Mouse (Mus musculus) cerebellum, adult 18-20 months (tissue): Measurements from ENCODE around the gene Ascl4.
A peak's percentile ranks its signal among the peaks of the same experiment; 100 is the strongest.

Experiments
- DNase-seq, 2 experiments: peaks; one replicate each; pipeline ENCODE4 v3.0.0; 2021

The Ascl4 gene

GRCm38 (mm10) chr10:85927676-85928445, at the start of gene Ascl4:
Gene Ascl4, plus strand, starts transcription at chr10:85927681.
- DNase-seq, result peak; percentile 29 to 40

GRCm38 (mm10) chr10:85879886-85880486, 47.5 kb upstream of the Ascl4 start:
- DNase-seq, result no peak

- peak; percentile 95 to 97 for DNase-seq
These were observed 10.8 kb upstream of the Ascl4 start, which contains the start of gene Prdm4 for GRCm38 (mm10) chr10:85916498-85917309. Gene Prdm4, minus strand, starts transcription at chr10:85917142.

- peak; percentile 85 to 91 for DNase-seq
These were observed 1.2 kb downstream of the Ascl4 start for GRCm38 (mm10) chr10:85928499-85929207.

GRCm38 (mm10) chr10:85929208-85929591, 1.7 kb downstream of the Ascl4 start:
- DNase-seq, result peak in 1 of 2 experiments; percentile 28

GRCm38 (mm10) chr10:85929962-85930361, 2.5 kb downstream of the Ascl4 start:
- DNase-seq, result no peak

GRCm38 (mm10) chr10:85936280-85936965, 8.9 kb downstream of the Ascl4 start:
- no peak for DNase-seq

- DNase-seq, result no peak
These were observed 21.2 kb downstream of the Ascl4 start for GRCm38 (mm10) chr10:85948483-85949196.

GRCm38 (mm10) chr10:85951765-85952443, 24.4 kb downstream of the Ascl4 start:
- DNase-seq, result no peak

GRCm38 (mm10) chr10:85953401-85953800, 25.9 kb downstream of the Ascl4 start:
- DNase-seq, result no peak

GRCm38 (mm10) chr10:85954429-85954828, 26.9 kb downstream of the Ascl4 start:
- DNase-seq, result no peak

GRCm38 (mm10) chr10:85956871-85957419, 29.5 kb downstream of the Ascl4 start:
- DNase-seq, result no peak

- DNase-seq, result peak; percentile 90 to 99
These were observed 30.0 kb downstream of the Ascl4 start, which contains the start of gene Rtcb for GRCm38 (mm10) chr10:85957464-85957950. Gene Rtcb, minus strand, starts transcription at chr10:85957823.

GRCm38 (mm10) chr10:85962897-85963296, 35.4 kb downstream of the Ascl4 start:
- DNase-seq, result no peak

GRCm38 (mm10) chr10:85964316-85964715, 36.8 kb downstream of the Ascl4 start:
- DNase-seq, result no peak

GRCm38 (mm10) chr10:85966476-85966875, 39.0 kb downstream of the Ascl4 start:
- no peak for DNase-seq

- no peak for DNase-seq
These were observed 40.1 kb downstream of the Ascl4 start for GRCm38 (mm10) chr10:85967411-85968156.

GRCm38 (mm10) chr10:85968157-85968634, 40.7 kb downstream of the Ascl4 start:
- peak; percentile 71 to 86 for DNase-seq

- DNase-seq, result no peak
These were observed 41.2 kb downstream of the Ascl4 start for GRCm38 (mm10) chr10:85968731-85969130.
